13 mouse cellular contexts compared by ENCODE assay signal in the genomic region with DNA sequence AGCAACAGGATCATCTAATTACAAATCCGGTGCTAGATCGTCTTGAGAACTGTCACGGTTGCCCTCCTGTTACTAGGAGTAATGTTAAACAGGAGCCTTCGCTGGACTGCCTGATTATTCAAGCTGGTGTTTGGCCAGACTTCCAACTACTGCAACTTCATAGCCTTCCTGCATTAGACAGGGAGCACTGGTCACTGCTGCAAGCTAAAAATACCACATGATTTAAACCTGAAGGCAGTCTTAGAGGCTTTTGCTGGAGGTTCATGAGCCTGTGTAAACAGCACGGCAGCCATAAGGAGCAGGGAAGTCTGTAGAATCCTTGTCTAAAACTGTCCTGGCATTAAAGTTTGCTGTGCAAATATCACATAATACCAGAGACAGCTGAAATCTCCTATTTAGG. TPM values are rescaled to one million over a fixed set of nuclear protein-coding genes. Genes with fewer than 3 reads are reported as not detected.
A peak's percentile ranks its signal among the peaks of the same experiment; 100 is the strongest.
DNase-seq lines count a peak whose midpoint lies in the region; ATAC-seq lines count a peak whose summit lies in the region.
"Had no signal": no experiment of that assay in that cellular context is flagged by ENCODE, and none has a peak within 500 bp of the region (broad histone marks: within the 10 kb centered on the region; RNA-seq: fewer than 3 reads in every experiment).

No protein-coding gene starts in this region.

- no peaks in the 10 kb centered on the region for H3K9me3 ChIP-seq in heart, embryonic 13.5 days
- H3K9me3 ChIP-seq: forebrain, embryonic 10.5 days had no signal

- WGBS in heart, embryonic 13.5 days: 27% methylated on average over 5 of the region's 5 CpGs

- peak overlapping the region; percentile 22; the same call in 1 of the 2 replicates for H3K4me3 ChIP-seq in heart, embryonic 13.5 days
- H3K4me3 ChIP-seq: forebrain, embryonic 10.5 days had no signal

- peaks cover 38% of the 10 kb centered on the region for H3K4me1 ChIP-seq in heart, embryonic 13.5 days

- H3K36me3 ChIP-seq in heart, embryonic 13.5 days: peaks cover 21% of the 10 kb centered on the region

- ATAC-seq in heart, embryonic 13.5 days (ENCODE audit: extremely low read depth, insufficient number of reproducible peaks, low FRiP score, low TSS enrichment): 0 out of 2 replicates have a peak, but pooled peaks have one; percentile 43

- intact Hi-C loops in heart, postnatal 36 days (cut with DNase I): no loop called here

- peak overlapping the region; percentile 57 for H3K4me2 ChIP-seq in heart, embryonic 13.5 days

- H3K27me3 ChIP-seq in heart, embryonic 13.5 days (replicated peaks): no peaks in the 10 kb centered on the region
- H3K27me3 ChIP-seq: CH12.LX had no signal

- DNase-seq in heart, adult 18-20 months: peak; percentile 45 to 53
- no peak for DNase-seq in heart, postnatal 36 days
- DNase-seq in right cerebral cortex, postnatal 25 days: peak; percentile 31
- DNase-seq in right cerebral cortex, postnatal 36 days (ENCODE audit: low spot score in 2 of 2): no peak
- DNase-seq in skeletal muscle tissue, adult 2 months (ENCODE audit: low read depth, low spot score): peak; percentile 79
- no peak for DNase-seq in urinary bladder, adult 2 months (ENCODE audit: low spot score)
- DNase-seq: adrenal gland, postnatal 25 days; cerebellum, adult 11 months; kidney, postnatal 14 days had no signal

- H3K9ac ChIP-seq in heart, embryonic 13.5 days: peak overlapping the region; percentile 63
- H3K9ac ChIP-seq: liver, embryonic 14.5 days had no signal

- H3K27ac ChIP-seq in heart, embryonic 13.5 days (replicated peaks): peak overlapping the region; percentile 83
- H3K27ac ChIP-seq: forebrain, embryonic 10.5 days; liver, embryonic 14.5 days had no signal

RNA-seq across cellular contexts. Expression of gene Satb1, which starts 25.7 kb away (rescaled TPM):
- 10 to 100 TPM; 20.2 to 27.8 TPM for total RNA-seq in heart, adult 18-20 months (2021)
- 10 to 100 TPM; 24.5 to 30.1 TPM for total RNA-seq in heart, postnatal 36 days (2021)
- polyA plus RNA-seq in heart, embryonic 13.5 days (2015; fragmentation: Nextera tagmentation; extraction: Ambion mirVana): 6.8 and 7.0 TPM in 2 replicates
- 24.1 and 37.3 TPM in 2 replicates for polyA plus RNA-seq in urinary bladder, adult 2 months (2012; rRNA removed)
- total RNA-seq: CH12.LX had no signal

Comparison
In these comparisons a context has a peak if more than half of its experiments do, and no peak if none do; other contexts are left out.
1. DNase-seq: peak in heart, adult 18-20 months (2 of 2), right cerebral cortex, postnatal 25 days (single experiment) and skeletal muscle tissue, adult 2 months (single experiment); none in heart, postnatal 36 days (0 of 2), right cerebral cortex, postnatal 36 days (0 of 2) and urinary bladder, adult 2 months (single experiment).